Mouse (Mus musculus): Measurements from ENCODE around the gene Ptger3.

- TF ChIP-seq GATA1 (IDR thresholded peaks at IDR 0.05; ENCODE audit: low read length) = no peak
- TF ChIP-seq TAL1 (IDR thresholded peaks at IDR 0.05; ENCODE audit: low read length) = no peak
Measured at GRCm38 (mm10) chr3:157664486-157665041, 97.9 kb downstream of the Ptger3 start.

Measured in erythroblast, embryonic 14.5 days (primary cell).